Mouse (Mus musculus): ENCODE data around the gene Sema5a. TPM values are rescaled to one million over a fixed set of nuclear protein-coding genes. Genes with fewer than 3 reads are reported as not detected.

The Sema5a gene
- polyA plus RNA-seq, 1 experiment from 2014 or later = 10.0 TPM

DNA sequence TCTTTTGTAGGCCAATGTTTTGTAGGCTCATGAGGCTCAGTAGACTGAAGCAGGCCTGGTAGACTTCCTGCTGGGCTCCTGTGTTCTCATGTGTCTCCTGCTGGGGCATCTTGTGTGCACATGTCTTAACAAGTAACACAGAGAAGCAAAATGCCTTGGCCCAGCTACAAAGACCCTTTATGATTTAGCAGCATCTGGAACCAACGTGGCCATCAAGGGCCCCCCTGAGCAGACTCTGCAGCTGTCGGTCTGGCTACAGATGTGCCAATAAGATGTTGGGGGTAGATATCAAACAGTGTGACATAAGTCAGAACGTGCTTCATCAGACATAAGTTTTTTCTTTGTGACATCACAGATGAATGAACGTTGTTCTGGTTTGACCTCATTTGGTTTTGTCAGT is 123.2 kb downstream of the Sema5a start:
- no peak overlapping the region for H3K4me3 ChIP-seq (ENCODE audit: control insufficient read depth in 1 of 2, insufficient read depth in 1 of 2, low read depth in 1 of 2, low read length in 2 of 2)
- 81% methylated on average over 4 of the region's 4 CpGs for WGBS

DNA sequence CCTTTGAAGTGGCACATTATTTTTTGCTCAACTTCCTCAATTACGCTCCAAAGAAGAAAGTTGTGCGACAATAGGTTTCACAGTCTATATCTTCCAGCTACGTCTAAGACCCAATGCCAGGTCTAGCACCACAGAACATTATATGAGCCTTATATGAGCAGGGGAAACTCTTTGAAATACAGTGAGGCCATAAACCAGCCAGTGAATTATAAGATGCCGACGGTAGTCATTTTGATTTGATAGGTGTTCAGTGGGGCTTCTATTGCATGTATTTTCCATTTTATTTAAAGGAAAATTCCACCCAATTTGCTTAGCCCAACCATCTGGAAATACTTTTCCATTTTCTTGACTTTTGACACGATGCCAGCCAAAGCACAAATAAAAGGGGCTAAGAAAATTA is 126.3 kb downstream of the Sema5a start:
- WGBS = 88% methylated on average over 6 of the region's 6 CpGs
- no peak overlapping the region for H3K4me2 ChIP-seq (ENCODE audit: low read length)
- ATAC-seq (ENCODE audit: insufficient number of reproducible peaks, insufficient read depth, low FRiP score, low read depth) = no peak

More for the DNA sequence above, 123.2 kb downstream of the Sema5a start:
- Histone ChIP-seq H3K27me3 (ENCODE audit: control insufficient read depth, insufficient read depth, low read length) (no peaks in the 10 kb centered on the region), H3K4me1 (ENCODE audit: control insufficient read depth in 2 of 2, insufficient read depth in 2 of 2, low read length in 2 of 2) (no peaks in the 10 kb centered on the region), H3K4me2 (ENCODE audit: low read length) (no peak overlapping the region), H3K9ac (ENCODE audit: low read length) (no peak overlapping the region), H3K36me3 (ENCODE audit: control insufficient read depth, insufficient read depth, low read length) (no peaks in the 10 kb centered on the region), H3K27ac (replicated peaks in 1 of 2; ENCODE audit: control insufficient read depth in 1 of 2, insufficient read depth in 1 of 2, low read depth in 2 of 2, low read length in 2 of 2) (no peak overlapping the region), H3K9me3 (ENCODE audit: control insufficient read depth, low read length) (no peaks in the 10 kb centered on the region)
- ATAC-seq (ENCODE audit: insufficient number of reproducible peaks, insufficient read depth, low FRiP score, low read depth) = no peak

GRCm38 (mm10) chr15:32371385-32371784 is 126.8 kb downstream of the Sema5a start:
- Histone ChIP-seq H3K36me3 (ENCODE audit: control insufficient read depth, insufficient read depth, low read length) (no peaks in the 10 kb centered on the region), H3K27ac (replicated peaks in 1 of 2; ENCODE audit: control insufficient read depth in 1 of 2, insufficient read depth in 1 of 2, low read depth in 2 of 2, low read length in 2 of 2) (no peak overlapping the region), H3K4me2 (ENCODE audit: low read length) (no peak overlapping the region), H3K27me3 (ENCODE audit: control insufficient read depth, insufficient read depth, low read length) (no peaks in the 10 kb centered on the region), H3K9ac (ENCODE audit: low read length) (no peak overlapping the region), H3K9me3 (ENCODE audit: control insufficient read depth, low read length) (no peaks in the 10 kb centered on the region), H3K4me3 (ENCODE audit: control insufficient read depth in 1 of 2, insufficient read depth in 1 of 2, low read depth in 1 of 2, low read length in 2 of 2) (no peak overlapping the region), H3K4me1 (ENCODE audit: control insufficient read depth in 2 of 2, insufficient read depth in 2 of 2, low read length in 2 of 2) (no peaks in the 10 kb centered on the region)
- ATAC-seq (ENCODE audit: insufficient number of reproducible peaks, insufficient read depth, low FRiP score, low read depth) = no peak
- 65% methylated on average over 6 of the region's 6 CpGs for WGBS

More for the DNA sequence above, 126.3 kb downstream of the Sema5a start:
- Histone ChIP-seq H3K9ac (ENCODE audit: low read length) (no peak overlapping the region), H3K36me3 (ENCODE audit: control insufficient read depth, insufficient read depth, low read length) (no peaks in the 10 kb centered on the region), H3K27me3 (ENCODE audit: control insufficient read depth, insufficient read depth, low read length) (no peaks in the 10 kb centered on the region), H3K9me3 (ENCODE audit: control insufficient read depth, low read length) (no peaks in the 10 kb centered on the region), H3K27ac (replicated peaks in 1 of 2; ENCODE audit: control insufficient read depth in 1 of 2, insufficient read depth in 1 of 2, low read depth in 2 of 2, low read length in 2 of 2) (no peak overlapping the region), H3K4me1 (ENCODE audit: control insufficient read depth in 2 of 2, insufficient read depth in 2 of 2, low read length in 2 of 2) (no peaks in the 10 kb centered on the region), H3K4me3 (ENCODE audit: control insufficient read depth in 1 of 2, insufficient read depth in 1 of 2, low read depth in 1 of 2, low read length in 2 of 2) (no peak overlapping the region)

DNA sequence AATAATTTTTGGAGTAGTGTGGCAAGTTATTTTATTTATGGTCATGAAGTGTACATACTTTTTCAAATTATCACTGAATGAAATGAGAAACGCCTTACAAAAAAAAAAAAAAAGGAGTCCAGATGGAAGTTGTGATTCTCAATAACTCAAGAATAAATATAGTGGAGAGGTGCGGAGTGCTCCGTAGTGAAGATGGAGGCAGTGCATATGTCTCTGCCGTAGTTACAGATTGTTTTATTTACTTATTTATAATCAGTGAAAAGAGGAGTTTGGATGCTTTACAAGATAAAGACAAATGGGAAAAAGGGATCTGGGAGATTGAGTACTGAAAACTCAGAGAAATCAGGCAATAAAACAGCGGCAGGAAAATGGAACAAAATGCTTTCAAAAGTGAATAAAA is 131.7 kb downstream of the Sema5a start:
- no peaks in the 10 kb centered on the region for H3K9me3 ChIP-seq (ENCODE audit: control insufficient read depth, low read length)
- H3K27ac ChIP-seq (replicated peaks in 1 of 2; ENCODE audit: control insufficient read depth in 1 of 2, insufficient read depth in 1 of 2, low read depth in 2 of 2, low read length in 2 of 2) = no peak overlapping the region
- H3K4me1 ChIP-seq (ENCODE audit: control insufficient read depth in 2 of 2, insufficient read depth in 2 of 2, low read length in 2 of 2) = no peaks in the 10 kb centered on the region
- no peak for ATAC-seq (ENCODE audit: insufficient number of reproducible peaks, insufficient read depth, low FRiP score, low read depth)
- no peaks in the 10 kb centered on the region for H3K36me3 ChIP-seq (ENCODE audit: control insufficient read depth, insufficient read depth, low read length)
- H3K27me3 ChIP-seq (ENCODE audit: control insufficient read depth, insufficient read depth, low read length) = no peaks in the 10 kb centered on the region
- H3K4me2 ChIP-seq (ENCODE audit: low read length) = no peak overlapping the region
- H3K4me3 ChIP-seq (ENCODE audit: control insufficient read depth in 1 of 2, insufficient read depth in 1 of 2, low read depth in 1 of 2, low read length in 2 of 2) = no peak overlapping the region
- H3K9ac ChIP-seq (ENCODE audit: low read length) = no peak overlapping the region
- 89% methylated on average over 5 of the region's 5 CpGs for WGBS

DNA sequence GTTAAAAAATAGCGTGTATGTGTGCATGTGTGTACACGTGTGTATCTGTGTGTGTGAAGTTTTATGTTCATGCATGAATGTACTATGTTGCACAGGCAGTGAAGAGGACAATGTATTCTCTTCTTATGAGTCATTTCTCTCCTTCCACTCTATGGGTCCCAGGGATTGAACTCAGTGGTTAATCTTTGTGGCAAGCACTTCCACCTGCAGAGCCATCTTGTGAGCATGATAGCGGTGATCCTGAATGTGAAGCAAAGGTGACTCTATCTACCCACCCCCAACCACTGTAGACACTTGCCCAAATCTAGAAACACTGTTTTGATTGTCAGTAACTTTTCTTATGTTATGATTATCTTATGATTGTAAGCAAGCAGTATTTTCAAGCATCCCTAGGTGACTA is 133.2 kb downstream of the Sema5a start:
- H3K9ac ChIP-seq (ENCODE audit: low read length) = no peak overlapping the region
- WGBS = 83% methylated on average over 3 of the region's 3 CpGs
- H3K36me3 ChIP-seq (ENCODE audit: control insufficient read depth, insufficient read depth, low read length) = no peaks in the 10 kb centered on the region
- no peak overlapping the region for H3K4me3 ChIP-seq (ENCODE audit: control insufficient read depth in 1 of 2, insufficient read depth in 1 of 2, low read depth in 1 of 2, low read length in 2 of 2)
- ATAC-seq (ENCODE audit: insufficient number of reproducible peaks, insufficient read depth, low FRiP score, low read depth) = no peak
- no peaks in the 10 kb centered on the region for H3K9me3 ChIP-seq (ENCODE audit: control insufficient read depth, low read length)
- H3K27ac ChIP-seq (replicated peaks in 1 of 2; ENCODE audit: control insufficient read depth in 1 of 2, insufficient read depth in 1 of 2, low read depth in 2 of 2, low read length in 2 of 2) = no peak overlapping the region
- H3K4me1 ChIP-seq (ENCODE audit: control insufficient read depth in 2 of 2, insufficient read depth in 2 of 2, low read length in 2 of 2) = no peaks in the 10 kb centered on the region
- H3K27me3 ChIP-seq (ENCODE audit: control insufficient read depth, insufficient read depth, low read length) = no peaks in the 10 kb centered on the region
- no peak overlapping the region for H3K4me2 ChIP-seq (ENCODE audit: low read length)

- Histone ChIP-seq H3K9ac (ENCODE audit: low read length) (no peak overlapping the region), H3K9me3 (ENCODE audit: control insufficient read depth, low read length) (no peaks in the 10 kb centered on the region), H3K27ac (replicated peaks in 1 of 2; ENCODE audit: control insufficient read depth in 1 of 2, insufficient read depth in 1 of 2, low read depth in 2 of 2, low read length in 2 of 2) (no peak overlapping the region), H3K4me2 (ENCODE audit: low read length) (no peak overlapping the region), H3K27me3 (ENCODE audit: control insufficient read depth, insufficient read depth, low read length) (no peaks in the 10 kb centered on the region), H3K4me1 (ENCODE audit: control insufficient read depth in 2 of 2, insufficient read depth in 2 of 2, low read length in 2 of 2) (no peaks in the 10 kb centered on the region), H3K4me3 (ENCODE audit: control insufficient read depth in 1 of 2, insufficient read depth in 1 of 2, low read depth in 1 of 2, low read length in 2 of 2) (no peak overlapping the region), H3K36me3 (ENCODE audit: control insufficient read depth, insufficient read depth, low read length) (no peaks in the 10 kb centered on the region)
- 89% methylated on average over 3 of the region's 3 CpGs for WGBS
- no peak for ATAC-seq (ENCODE audit: insufficient number of reproducible peaks, insufficient read depth, low FRiP score, low read depth)
These were observed 135.7 kb downstream of the Sema5a start for GRCm38 (mm10) chr15:32380311-32380710.

DNA sequence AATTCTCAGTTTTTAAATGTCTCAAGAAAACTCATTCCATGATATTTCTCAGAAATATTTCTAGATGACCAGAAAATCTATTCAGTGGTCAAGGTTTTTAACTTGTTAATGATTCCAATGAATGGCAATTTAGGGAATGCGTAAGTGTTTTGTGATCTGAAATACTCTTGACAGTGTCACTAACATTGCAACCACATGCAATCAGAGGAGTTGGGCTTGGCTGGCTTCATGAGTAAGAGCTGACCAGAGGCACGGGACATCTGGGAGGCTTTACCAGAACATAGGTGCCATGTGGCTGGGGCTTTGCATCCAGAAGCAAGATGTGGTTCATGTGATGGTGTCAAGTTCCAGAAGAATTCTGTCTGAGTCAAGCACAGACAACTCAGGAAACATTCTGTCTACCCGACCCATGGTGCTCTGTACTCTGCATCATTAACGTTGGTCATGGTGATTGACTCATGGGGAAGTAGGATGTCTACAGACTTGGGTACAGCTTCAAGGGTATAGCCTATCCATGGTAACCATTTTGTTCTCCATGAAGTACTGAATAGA is 138.4 kb downstream of the Sema5a start:
- no peaks in the 10 kb centered on the region for H3K27me3 ChIP-seq (ENCODE audit: control insufficient read depth, insufficient read depth, low read length)
- H3K27ac ChIP-seq (replicated peaks in 1 of 2; ENCODE audit: control insufficient read depth in 1 of 2, insufficient read depth in 1 of 2, low read depth in 2 of 2, low read length in 2 of 2) = no peak overlapping the region
- no peaks in the 10 kb centered on the region for H3K9me3 ChIP-seq (ENCODE audit: control insufficient read depth, low read length)
- no peak overlapping the region for H3K9ac ChIP-seq (ENCODE audit: low read length)
- H3K4me1 ChIP-seq (ENCODE audit: control insufficient read depth in 2 of 2, insufficient read depth in 2 of 2, low read length in 2 of 2) = no peaks in the 10 kb centered on the region
- no peak overlapping the region for H3K4me2 ChIP-seq (ENCODE audit: low read length)
- WGBS = 79% methylated on average over 4 of the region's 4 CpGs
- no peak overlapping the region for H3K4me3 ChIP-seq (ENCODE audit: control insufficient read depth in 1 of 2, insufficient read depth in 1 of 2, low read depth in 1 of 2, low read length in 2 of 2)
- no peaks in the 10 kb centered on the region for H3K36me3 ChIP-seq (ENCODE audit: control insufficient read depth, insufficient read depth, low read length)
- ATAC-seq (ENCODE audit: insufficient number of reproducible peaks, insufficient read depth, low FRiP score, low read depth) = no peak

GRCm38 (mm10) chr15:32396241-32396890 is 151.8 kb downstream of the Sema5a start:
- H3K36me3 ChIP-seq (ENCODE audit: control insufficient read depth, insufficient read depth, low read length) = no peaks in the 10 kb centered on the region
- H3K27me3 ChIP-seq (ENCODE audit: control insufficient read depth, insufficient read depth, low read length) = no peaks in the 10 kb centered on the region
- no peak overlapping the region for H3K4me3 ChIP-seq (ENCODE audit: control insufficient read depth in 1 of 2, insufficient read depth in 1 of 2, low read depth in 1 of 2, low read length in 2 of 2)
- H3K9ac ChIP-seq (ENCODE audit: low read length) = no peak overlapping the region
- H3K27ac ChIP-seq (replicated peaks in 1 of 2; ENCODE audit: control insufficient read depth in 1 of 2, insufficient read depth in 1 of 2, low read depth in 2 of 2, low read length in 2 of 2) = no peak overlapping the region
- H3K4me1 ChIP-seq (ENCODE audit: control insufficient read depth in 2 of 2, insufficient read depth in 2 of 2, low read length in 2 of 2) = no peaks in the 10 kb centered on the region
- H3K9me3 ChIP-seq (ENCODE audit: control insufficient read depth, low read length) = no peaks in the 10 kb centered on the region
- WGBS = 81% methylated on average over 3 of the region's 3 CpGs
- H3K4me2 ChIP-seq (ENCODE audit: low read length) = no peak overlapping the region
- no peak for ATAC-seq (ENCODE audit: insufficient number of reproducible peaks, insufficient read depth, low FRiP score, low read depth)

Measured in heart, embryonic 14.5 days (tissue).